Mouse (Mus musculus) lung, postnatal 0 days (tissue): Measurements from ENCODE around the gene Vps45. TPM values are rescaled to one million over a fixed set of nuclear protein-coding genes. Genes with fewer than 3 reads are reported as not detected.

ENCODE experiments used
- ATAC-seq: fragments of 200-750 bp; cut with Nextera tagmentation; 2 replicates; pipeline ENCODE4 v1.8.0; 2017; ENCODE audit warnings: moderate library complexity
- DNase-seq: peaks from one replicate; pipeline ENCODE4 v3.0.0-alpha.2; 2016; ENCODE audit warnings: low spot score
- H3K27ac ChIP-seq: fragments of 300-500 bp; sonication (generic); 2 replicates; pipeline ENCODE4 v1.5.1; 2014; ENCODE audit warnings: antibody characterized with exemption, mild to moderate bottlenecking, low read length, mixed read lengths
- H3K27me3 ChIP-seq: fragments of 300-500 bp; sonication (generic); replicated peaks from 2 replicates; pipeline ENCODE4 v1.6.1; 2014; ENCODE audit warnings: low read length, mixed read lengths; ENCODE audit not compliant: insufficient read depth
- H3K36me3 ChIP-seq: fragments of 300-500 bp; sonication (generic); 2 replicates; pipeline ENCODE4 v1.6.1; 2014; ENCODE audit warnings: low read length, mixed read lengths; ENCODE audit not compliant: insufficient read depth
- H3K4me1 ChIP-seq: fragments of 300-500 bp; sonication (generic); 2 replicates; pipeline ENCODE4 v1.6.1; 2014; ENCODE audit warnings: antibody characterized with exemption, low read depth, low read length, mixed read lengths; ENCODE audit not compliant: insufficient read depth
- H3K4me2 ChIP-seq: fragments of 300-500 bp; sonication (generic); replicated peaks from 2 replicates; pipeline ENCODE4 v1.6.1; 2014; ENCODE audit warnings: low read depth, mild to moderate bottlenecking, low read length, moderate library complexity, mixed read lengths
- H3K4me3 ChIP-seq: fragments of 300-500 bp; sonication (generic); 2 replicates; pipeline ENCODE4 v1.5.1; 2014; ENCODE audit warnings: low read depth, low read length
- H3K9ac ChIP-seq: fragments of 300-500 bp; sonication (generic); replicated peaks from 2 replicates; pipeline ENCODE4 v1.6.1; 2014; ENCODE audit warnings: low read depth, mild to moderate bottlenecking
- H3K9me3 ChIP-seq: fragments of 300-500 bp; sonication (generic); 2 replicates; pipeline ENCODE4 v1.6.1; 2016; ENCODE audit warnings: low read length, mixed read lengths
- CTCF ChIP-seq: IDR thresholded peaks from 2 replicates; pipeline ENCODE4 v1.5.1; 2016; ENCODE audit warnings: antibody characterized with exemption, mild to moderate bottlenecking
- EP300 ChIP-seq: IDR thresholded peaks from 2 replicates; pipeline ENCODE4 v1.6.1; 2016; ENCODE audit warnings: antibody characterized with exemption, mild to moderate bottlenecking, control low read depth
- WGBS: fragments of 180-500 bp; shearing (Covaris S2); extraction: QIAGEN DNeasy Blood & Tissue Kit; methylation state at CpG from one replicate; pipeline ENCODE4 v1.1.7; 2014; 5-methylcytosine and 5-hydroxymethylcytosine counted together
- polyA plus RNA-seq: library from polyadenylated mRNA; unstranded; fragments of >200 nt; fragmentation: Nextera tagmentation; extraction: Ambion mirVana; gene quantifications from 2 replicates; pipeline ENCODE4 v1.2.1, GENCODE M21; 2015

The Vps45 gene
- polyA plus RNA-seq, 1 experiment from 2014 or later, result 32.8 TPM

- 0 out of 2 replicates have a peak, but pooled peaks have one; percentile 6 for ATAC-seq
- no peak for TF ChIP-seq CTCF
- no peak for TF ChIP-seq EP300
- H3K9ac ChIP-seq, result no peak overlapping the region
- no peaks in the 10 kb centered on the region for H3K27me3 ChIP-seq
- H3K4me3 ChIP-seq, result no peak overlapping the region
- no peaks in the 10 kb centered on the region for H3K36me3 ChIP-seq
- H3K4me2 ChIP-seq, result peak overlapping the region; percentile 44
- peaks cover 10% of the 10 kb centered on the region; the same call in 1 of the 2 replicates for H3K4me1 ChIP-seq
- H3K27ac ChIP-seq, result peak overlapping the region; percentile 59
- WGBS, result 20% methylated on average over 14 of the region's 14 CpGs
- peak; percentile 86 for DNase-seq
- no peaks in the 10 kb centered on the region for H3K9me3 ChIP-seq
These were observed 44.0 kb upstream of the Vps45 start for GRCm38 (mm10) chr3:96102100-96102872.

GRCm38 (mm10) chr3:96098616-96099267 lies 40.5 kb upstream of the Vps45 start:
- DNase-seq (peak; percentile 96), ATAC-seq (peak; percentile 88)
- no peak overlapping the region for H3K4me3 ChIP-seq
- H3K9me3 ChIP-seq, result no peaks in the 10 kb centered on the region
- H3K4me1 ChIP-seq, result peaks cover 4% of the 10 kb centered on the region; the same call in 1 of the 2 replicates
- H3K4me2 ChIP-seq, result no peak overlapping the region
- H3K27me3 ChIP-seq, result no peaks in the 10 kb centered on the region
- 23% methylated on average over 7 of the region's 7 CpGs for WGBS
- no peaks in the 10 kb centered on the region for H3K36me3 ChIP-seq
- no peak overlapping the region for H3K9ac ChIP-seq
- H3K27ac ChIP-seq, result peak overlapping the region; percentile 27; the same call in 1 of the 2 replicates
- TF ChIP-seq CTCF, result no peak
- peak; percentile 91 for TF ChIP-seq EP300

- no peak overlapping the region for H3K4me2 ChIP-seq
- H3K27ac ChIP-seq, result no peak overlapping the region
- peaks cover 4% of the 10 kb centered on the region; the same call in 1 of the 2 replicates for H3K4me1 ChIP-seq
- 59% methylated on average over 4 of the region's 4 CpGs for WGBS
- no peaks in the 10 kb centered on the region for H3K36me3 ChIP-seq
- no peaks in the 10 kb centered on the region for H3K27me3 ChIP-seq
- H3K4me3 ChIP-seq, result no peak overlapping the region
- TF ChIP-seq CTCF (no peak), EP300 (no peak)
- DNase-seq (no peak), ATAC-seq (no peak)
- H3K9ac ChIP-seq, result no peak overlapping the region
- H3K9me3 ChIP-seq, result no peaks in the 10 kb centered on the region
These were observed 39.9 kb upstream of the Vps45 start for GRCm38 (mm10) chr3:96098168-96098567.

- no peak overlapping the region for H3K27ac ChIP-seq
- H3K27me3 ChIP-seq, result no peaks in the 10 kb centered on the region
- no peak overlapping the region for H3K9ac ChIP-seq
- no peak overlapping the region for H3K4me3 ChIP-seq
- no peak for TF ChIP-seq EP300
- no peak for TF ChIP-seq CTCF
- H3K9me3 ChIP-seq, result no peaks in the 10 kb centered on the region
- H3K36me3 ChIP-seq, result no peaks in the 10 kb centered on the region
- peak; percentile 56 for ATAC-seq
- WGBS, result 38% methylated on average over 13 of the region's 13 CpGs
- peak; percentile 51 for DNase-seq
- H3K4me2 ChIP-seq, result peak overlapping the region; percentile 6; the same call in 1 of the 2 replicates
- H3K4me1 ChIP-seq, result no peaks in the 10 kb centered on the region
These were observed 35.9 kb upstream of the Vps45 start for GRCm38 (mm10) chr3:96094203-96094602.

- Histone ChIP-seq H3K27me3 (no peaks in the 10 kb centered on the region), H3K4me1 (no peaks in the 10 kb centered on the region), H3K36me3 (no peaks in the 10 kb centered on the region), H3K4me2 (0 out of 2 replicates have a peak overlapping the region, but pooled peaks have one; percentile 6), H3K9ac (no peak overlapping the region), H3K4me3 (no peak overlapping the region), H3K9me3 (no peaks in the 10 kb centered on the region), H3K27ac (no peak overlapping the region)
- DNase-seq, result peak; percentile 25
- WGBS, result 52% methylated on average over 13 of the region's 13 CpGs
- no peak for TF ChIP-seq EP300
- TF ChIP-seq CTCF, result no peak; the same call in 1 of the 2 replicates
- ATAC-seq, result peak; percentile 57; the same call in 1 of the 2 replicates
These were observed 35.2 kb upstream of the Vps45 start for GRCm38 (mm10) chr3:96093509-96093908.

- no peaks in the 10 kb centered on the region for H3K9me3 ChIP-seq
- no peaks in the 10 kb centered on the region for H3K27me3 ChIP-seq
- no peak overlapping the region for H3K4me3 ChIP-seq
- H3K27ac ChIP-seq, result no peak overlapping the region
- H3K9ac ChIP-seq, result no peak overlapping the region
- no peaks in the 10 kb centered on the region for H3K36me3 ChIP-seq
- H3K4me1 ChIP-seq, result no peaks in the 10 kb centered on the region
- no peak for DNase-seq
- no peak overlapping the region for H3K4me2 ChIP-seq
- TF ChIP-seq CTCF (no peak), EP300 (no peak)
- no peak for ATAC-seq
- 60% methylated on average over 6 of the region's 6 CpGs for WGBS
These were observed 33.7 kb upstream of the Vps45 start for GRCm38 (mm10) chr3:96091966-96092365.
